Mouse (Mus musculus) kidney, postnatal 0 days (tissue): ENCODE data around the gene Dnase2b. TPM values are rescaled to one million over a fixed set of nuclear protein-coding genes. Genes with fewer than 3 reads are reported as not detected.

Source experiments
- ATAC-seq: fragments of 200-750 bp; cut with Nextera tagmentation; replicated peaks from 2 replicates; pipeline ENCODE4 v1.8.0; 2017; ENCODE audit warnings: low read depth, moderate number of reproducible peaks, moderate TSS enrichment, moderate library complexity; ENCODE audit not compliant: low FRiP score
- DNase-seq: peaks from one replicate; pipeline ENCODE4 v3.0.0-alpha.2; 2016; ENCODE audit warnings: low spot score
- H3K27ac ChIP-seq: fragments of 300-500 bp; sonication (generic); 2 replicates; pipeline ENCODE4 v1.5.1; 2014; ENCODE audit warnings: mild to moderate bottlenecking
- H3K27me3 ChIP-seq: fragments of 300-500 bp; sonication (generic); 2 replicates; pipeline ENCODE4 v1.6.1; 2014; ENCODE audit warnings: low read length, mixed read lengths; ENCODE audit not compliant: insufficient read depth
- H3K36me3 ChIP-seq: fragments of 300-500 bp; sonication (generic); 2 replicates; pipeline ENCODE4 v1.6.1; 2014; ENCODE audit warnings: low read length, mixed read lengths; ENCODE audit not compliant: insufficient read depth
- H3K4me1 ChIP-seq: fragments of 300-500 bp; sonication (generic); replicated peaks from 2 replicates; pipeline ENCODE4 v1.6.1; 2014; ENCODE audit warnings: antibody characterized with exemption, low read length, mixed read lengths; ENCODE audit not compliant: insufficient read depth
- H3K4me2 ChIP-seq: fragments of 300-500 bp; sonication (generic); 2 replicates; pipeline ENCODE4 v1.6.1; 2014; ENCODE audit warnings: mild to moderate bottlenecking, low read length, moderate library complexity, mixed read lengths
- H3K4me3 ChIP-seq: fragments of 300-500 bp; sonication (generic); replicated peaks from 2 replicates; pipeline ENCODE4 v1.5.1; 2014; ENCODE audit warnings: low read depth, low read length
- H3K9ac ChIP-seq: fragments of 300-500 bp; sonication (generic); 2 replicates; pipeline ENCODE4 v1.6.1; 2014; ENCODE audit warnings: low read depth, low read length
- H3K9me3 ChIP-seq: fragments of 300-500 bp; sonication (generic); replicated peaks from 2 replicates; pipeline ENCODE4 v1.6.1; 2016; ENCODE audit warnings: low read length, inconsistent platforms, mixed read lengths
- CTCF ChIP-seq: IDR thresholded peaks from 2 replicates; pipeline ENCODE4 v1.5.1; 2016; ENCODE audit warnings: antibody characterized with exemption, low read depth, mild to moderate bottlenecking, moderate library complexity
- WGBS: fragments of 180-500 bp; shearing (Covaris S2); extraction: QIAGEN DNeasy Blood & Tissue Kit; methylation state at CpG from one replicate; pipeline ENCODE4 v1.1.7; 2014; 5-methylcytosine and 5-hydroxymethylcytosine counted together
- polyA plus RNA-seq: library from polyadenylated mRNA; unstranded; fragments of >200 nt; fragmentation: Nextera tagmentation; extraction: Ambion mirVana; gene quantifications from 2 replicates; pipeline ENCODE4 v1.2.1, GENCODE M21; 2015

Gene Dnase2b
- not detected in 2 replicates for polyA plus RNA-seq

DNA sequence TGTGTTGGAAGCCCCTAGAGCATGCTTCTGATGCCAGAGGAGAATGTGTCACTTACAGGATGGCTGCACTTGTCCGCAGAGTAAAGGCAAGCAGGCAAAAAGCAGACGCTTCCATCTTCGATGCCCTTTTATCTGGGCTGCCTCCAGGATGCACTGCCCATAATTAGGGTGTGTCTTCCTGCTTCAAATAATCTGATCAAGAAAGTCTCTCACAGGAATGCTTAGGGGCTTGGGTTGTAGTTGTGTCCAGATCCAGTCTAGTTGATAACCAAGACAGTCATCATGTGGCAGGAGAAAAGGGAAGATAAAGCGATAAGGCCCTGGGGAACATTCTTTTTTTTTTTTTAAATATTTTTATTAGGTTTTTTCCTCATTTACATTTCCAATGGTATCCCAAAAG lies at the start of gene Dnase2b:
Gene Dnase2b (minus strand): TSS at position 101 of the 400 bp plus-strand sequence.
- 84% methylated on average over 4 of the region's 4 CpGs for WGBS
- Histone ChIP-seq H3K36me3 (no peaks in the 10 kb centered on the region), H3K27ac (no peak within 1 kb of the TSS), H3K4me2 (no peak within 1 kb of the TSS), H3K9ac (no peak within 1 kb of the TSS), H3K9me3 (no peaks in the 10 kb centered on the region; the same call in 1 of the 2 replicates), H3K27me3 (no peaks in the 10 kb centered on the region), H3K4me1 (no peaks in the 10 kb centered on the region), H3K4me3 (no peak within 1 kb of the TSS)
- no peak for ATAC-seq
- DNase-seq, result no peak
- TF ChIP-seq CTCF, result no peak

DNA sequence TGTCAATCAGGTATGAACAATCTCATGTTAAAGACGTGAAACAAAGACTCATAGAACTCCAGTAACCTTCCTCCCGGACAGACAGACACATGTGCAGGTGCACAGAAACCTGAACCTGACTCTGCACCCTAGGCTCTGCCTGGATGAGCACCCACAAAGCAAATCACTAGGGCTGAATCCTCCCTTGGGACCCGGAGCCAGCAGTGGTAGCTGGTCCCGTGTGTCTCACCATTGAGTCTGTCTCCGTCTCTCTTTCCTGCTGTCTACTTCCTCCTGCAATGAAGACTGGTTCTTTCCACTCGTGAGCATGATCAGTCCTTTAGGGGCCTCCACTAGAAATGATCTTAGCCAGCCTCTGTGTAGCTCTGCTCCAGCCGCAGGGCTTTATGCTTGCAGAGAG lies 46.5 kb upstream of the Dnase2b start:
- 70% methylated on average over 7 of the region's 7 CpGs for whole genome bisulfite sequencing
- no peak for TF ChIP-seq CTCF
- Histone ChIP-seq H3K4me2 (no peak overlapping the region), H3K27ac (no peak overlapping the region), H3K36me3 (no peaks in the 10 kb centered on the region), H3K4me3 (no peak overlapping the region), H3K9me3 (no peaks in the 10 kb centered on the region), H3K9ac (no peak overlapping the region), H3K4me1 (no peaks in the 10 kb centered on the region), H3K27me3 (no peaks in the 10 kb centered on the region)
- DNase-seq, result no peak
- ATAC-seq, result no peak

DNA sequence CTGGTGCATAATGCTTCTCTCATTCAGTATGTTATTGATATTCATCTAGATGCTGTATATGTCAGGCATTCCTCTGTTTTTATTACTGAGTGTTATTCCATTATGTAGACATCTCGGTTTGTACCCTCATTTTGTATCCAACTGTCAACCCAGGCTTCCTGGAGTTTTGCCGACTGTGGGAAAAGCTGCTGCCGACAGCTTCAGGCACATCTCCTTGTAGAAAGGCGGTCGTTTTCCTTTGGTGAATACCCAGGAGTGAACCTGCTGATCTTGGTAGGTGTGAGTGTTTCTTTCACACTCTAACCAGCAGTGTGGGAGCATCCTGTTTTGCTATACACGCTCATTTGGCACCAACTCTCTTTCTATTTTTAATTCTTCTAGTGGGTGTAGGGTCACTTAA lies 45.6 kb upstream of the Dnase2b start:
- H3K36me3 ChIP-seq, result no peaks in the 10 kb centered on the region
- H3K9me3 ChIP-seq, result no peaks in the 10 kb centered on the region
- H3K9ac ChIP-seq, result no peak overlapping the region
- H3K4me2 ChIP-seq, result no peak overlapping the region
- H3K4me3 ChIP-seq, result no peak overlapping the region
- WGBS, result 59% methylated on average over 6 of the region's 6 CpGs
- no peak overlapping the region for H3K27ac ChIP-seq
- no peak for DNase-seq
- TF ChIP-seq CTCF, result no peak
- ATAC-seq, result no peak
- no peaks in the 10 kb centered on the region for H3K4me1 ChIP-seq
- no peaks in the 10 kb centered on the region for H3K27me3 ChIP-seq

DNA sequence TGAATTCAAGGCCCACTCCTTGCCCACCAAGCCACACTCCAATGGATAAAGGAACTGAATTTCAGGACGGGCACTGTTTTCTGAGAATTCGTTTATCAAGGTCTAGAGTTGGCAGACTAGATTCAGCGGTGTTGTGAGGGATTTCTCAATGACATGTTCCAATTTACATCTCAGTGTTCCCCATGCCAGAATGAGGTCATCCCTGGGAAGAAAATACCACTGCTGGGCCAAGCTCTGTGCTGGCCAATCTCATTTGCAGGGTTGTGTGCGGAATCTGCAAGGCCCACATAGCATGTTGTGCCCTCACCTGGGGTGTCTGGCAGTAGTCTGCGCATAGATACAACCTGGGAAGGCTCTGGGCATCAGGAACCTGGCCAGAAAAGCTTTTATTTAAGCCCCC lies 43.9 kb upstream of the Dnase2b start:
- Histone ChIP-seq H3K27me3 (no peaks in the 10 kb centered on the region), H3K9ac (no peak overlapping the region), H3K4me3 (no peak overlapping the region), H3K4me1 (no peaks in the 10 kb centered on the region), H3K27ac (no peak overlapping the region), H3K36me3 (no peaks in the 10 kb centered on the region), H3K9me3 (no peaks in the 10 kb centered on the region), H3K4me2 (no peak overlapping the region)
- no peak for TF ChIP-seq CTCF
- 95% methylated on average over 5 of the region's 5 CpGs for WGBS
- DNase-seq (no peak), ATAC-seq (no peak)

DNA sequence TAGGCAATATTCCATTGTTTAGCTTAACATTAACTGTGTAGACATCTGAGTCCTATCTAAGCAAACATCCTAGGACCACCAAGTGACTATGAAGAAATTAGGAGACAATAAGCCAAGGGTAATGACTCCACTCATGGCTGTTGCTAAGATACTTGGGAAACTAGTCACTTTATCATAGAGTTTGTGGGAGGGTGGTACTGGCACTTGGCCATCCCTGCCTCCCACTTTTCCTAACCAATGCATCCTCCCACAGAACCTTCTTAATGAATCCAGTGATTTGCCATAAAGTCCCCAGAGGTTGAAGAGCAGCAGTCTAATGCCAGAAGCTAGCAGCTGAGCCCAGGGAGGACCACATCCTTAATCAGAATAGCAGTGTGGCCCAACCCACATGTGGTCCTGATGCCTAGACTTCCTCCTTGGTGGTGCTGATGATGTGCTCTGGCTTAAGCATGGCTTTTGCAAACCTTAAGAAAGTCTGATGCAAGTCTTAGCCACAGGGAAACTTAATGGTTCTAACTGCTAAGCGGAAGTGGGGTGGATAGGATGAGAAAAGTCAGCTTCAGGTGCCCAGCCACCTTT lies 42.8 kb upstream of the Dnase2b start:
- no peak overlapping the region for H3K9ac ChIP-seq
- H3K4me1 ChIP-seq, result no peaks in the 10 kb centered on the region
- no peak for DNase-seq
- no peak for TF ChIP-seq CTCF
- H3K36me3 ChIP-seq, result no peaks in the 10 kb centered on the region
- 83% methylated on average over 1 of the region's 1 CpGs for WGBS
- no peaks in the 10 kb centered on the region for H3K9me3 ChIP-seq
- no peak for ATAC-seq
- no peak overlapping the region for H3K4me3 ChIP-seq
- no peak overlapping the region for H3K4me2 ChIP-seq
- no peak overlapping the region for H3K27ac ChIP-seq
- H3K27me3 ChIP-seq, result no peaks in the 10 kb centered on the region

DNA sequence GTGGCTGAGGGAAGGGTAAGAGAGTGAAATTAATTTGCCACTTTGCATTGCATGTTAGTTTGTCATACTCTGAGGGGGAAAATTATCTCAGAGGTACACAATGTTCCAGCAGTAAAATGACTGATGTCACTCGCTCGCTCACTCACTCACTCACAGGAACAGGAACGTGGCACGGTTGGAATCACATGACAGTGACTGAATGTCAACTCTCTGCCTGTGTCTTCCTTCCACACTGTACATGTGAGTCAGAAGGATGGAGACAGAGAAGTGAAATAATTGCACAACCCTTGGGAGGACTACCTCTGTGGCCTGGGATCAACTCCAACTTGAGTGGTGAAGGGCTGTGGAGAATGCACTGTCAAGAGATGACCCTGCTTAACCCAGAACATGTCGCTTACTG lies 42.0 kb upstream of the Dnase2b start:
- WGBS, result 87% methylated on average over 5 of the region's 5 CpGs
- DNase-seq (no peak), ATAC-seq (no peak)
- Histone ChIP-seq H3K36me3 (no peaks in the 10 kb centered on the region), H3K9me3 (no peaks in the 10 kb centered on the region), H3K4me3 (no peak overlapping the region), H3K4me2 (no peak overlapping the region), H3K9ac (no peak overlapping the region), H3K4me1 (no peaks in the 10 kb centered on the region), H3K27me3 (no peaks in the 10 kb centered on the region), H3K27ac (no peak overlapping the region)
- no peak for TF ChIP-seq CTCF

DNA sequence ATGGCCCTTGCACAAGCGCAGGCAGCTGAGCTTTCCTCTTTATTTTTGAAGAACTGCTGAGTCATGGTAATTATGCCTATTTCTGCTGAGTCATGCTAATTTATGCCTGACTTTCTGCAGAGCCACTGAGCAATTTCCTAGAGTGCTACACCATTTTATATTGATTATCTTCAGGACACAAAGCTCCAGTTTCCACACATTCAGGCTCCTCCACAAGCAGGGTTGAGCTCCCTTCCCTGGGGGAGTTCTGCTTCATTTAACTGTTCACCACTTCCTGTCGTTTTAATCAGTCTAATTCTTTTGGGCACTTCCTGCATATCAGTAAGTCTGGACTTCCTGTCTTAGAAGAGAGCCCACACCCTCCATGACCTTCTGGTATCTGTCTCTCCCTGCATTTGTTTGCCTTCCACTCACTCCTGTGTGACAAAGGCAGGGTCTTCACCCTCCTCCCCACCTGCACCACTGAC lies 39.7 kb upstream of the Dnase2b start:
- Histone ChIP-seq H3K27ac (no peak overlapping the region), H3K4me2 (no peak overlapping the region), H3K4me1 (no peaks in the 10 kb centered on the region), H3K4me3 (no peak overlapping the region), H3K9me3 (no peaks in the 10 kb centered on the region), H3K9ac (no peak overlapping the region), H3K27me3 (no peaks in the 10 kb centered on the region), H3K36me3 (no peaks in the 10 kb centered on the region)
- no peak for TF ChIP-seq CTCF
- 56% methylated on average over 2 of the region's 2 CpGs for WGBS
- 0 out of 2 replicates have a peak, but pooled peaks have one; percentile 21 for ATAC-seq
- no peak for DNase-seq
